Mouse (Mus musculus) thymus, adult 2 months (tissue): ENCODE data around the gene St6galnac5. TPM values are rescaled to one million over a fixed set of nuclear protein-coding genes. Genes with fewer than 3 reads are reported as not detected.
A peak's percentile ranks its signal among the peaks of the same experiment; 100 is the strongest.

ENCODE experiments used
- DNase-seq: peaks from one replicate; pipeline ENCODE4 v3.0.0; 2021
- H3K27ac ChIP-seq: fragments of 200-500 bp; 2 replicates; pipeline ENCODE4 v1.5.1; 2012; ENCODE audit warnings: low read length, control low read depth; ENCODE audit not compliant: control insufficient read depth, insufficient read depth
- H3K27me3 ChIP-seq: fragments of 200-500 bp; 2 replicates; pipeline ENCODE4 v1.6.1; 2012; ENCODE audit warnings: mild to moderate bottlenecking, low read length, moderate library complexity, mixed read lengths; ENCODE audit not compliant: control insufficient read depth, insufficient read depth
- H3K36me3 ChIP-seq: fragments of 200-500 bp; 2 replicates; pipeline ENCODE4 v1.6.1; 2012; ENCODE audit warnings: mild to moderate bottlenecking, low read length, moderate library complexity; ENCODE audit not compliant: control insufficient read depth, insufficient read depth
- H3K4me1 ChIP-seq: fragments of 200-500 bp; replicated peaks from 2 replicates; pipeline ENCODE4 v1.6.1; 2012; ENCODE audit warnings: low read length; ENCODE audit not compliant: control insufficient read depth, insufficient read depth
- H3K4me3 ChIP-seq: fragments of 200-500 bp; 2 replicates; pipeline ENCODE4 v1.5.1; 2012; ENCODE audit warnings: mild to moderate bottlenecking, low read length, control low read depth, moderate library complexity; ENCODE audit not compliant: control insufficient read depth, insufficient read depth
- CTCF ChIP-seq: fragments of 200-500 bp; IDR thresholded peaks from 2 replicates; pipeline ENCODE4 v1.5.1; 2012; ENCODE audit warnings: mild to moderate bottlenecking, control low read depth, low read length, moderate library complexity, borderline replicate concordance; ENCODE audit not compliant: control insufficient read depth, poor library complexity, insufficient read depth; ENCODE audit errors: extremely low read depth
- POLR2A ChIP-seq: fragments of 200-500 bp; IDR thresholded peaks from 2 replicates; pipeline ENCODE4 v1.6.1; 2012; ENCODE audit warnings: mild to moderate bottlenecking, low read length, control low read depth, moderate library complexity; ENCODE audit not compliant: control insufficient read depth, poor library complexity, insufficient read depth; ENCODE audit errors: extremely low read depth
- WGBS: fragments of 180-500 bp; shearing (Covaris S2); methylation state at CpG from one replicate; pipeline ENCODE4 v1.1.7; 2018; 5-methylcytosine and 5-hydroxymethylcytosine counted together
- polyA plus RNA-seq: library from polyadenylated mRNA; depleted of rRNA; stranded (reverse); fragments of >200 nt; gene quantifications from 2 replicates; pipeline ENCODE4 v1.2.3, GENCODE M21; 2012

St6galnac5 gene
- polyA plus RNA-seq, 1 experiment = 0.19 TPM

DNA sequence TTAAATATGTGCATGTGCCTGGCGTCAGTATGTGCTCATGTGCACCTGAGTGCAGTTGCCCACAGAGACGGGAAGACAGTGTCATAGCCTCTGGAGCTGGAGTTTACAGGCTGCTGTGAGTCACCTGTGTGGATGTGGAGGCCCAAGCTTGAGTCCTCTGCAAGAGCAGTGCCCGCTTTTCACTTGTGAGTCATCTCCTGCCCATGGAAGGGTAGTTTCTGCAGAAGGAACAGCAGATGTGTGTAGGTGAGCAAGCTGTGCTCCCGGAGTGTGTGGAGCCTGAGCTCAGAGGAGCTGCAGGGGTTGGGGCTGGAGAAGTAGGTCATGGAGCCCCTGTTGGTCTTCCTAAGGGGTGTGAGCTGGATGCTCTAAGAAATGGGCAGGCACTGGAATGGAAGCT, 10.7 kb downstream of the St6galnac5 start:
- Histone ChIP-seq H3K36me3 (no peaks in the 10 kb centered on the region), H3K27ac (no peak overlapping the region), H3K27me3 (no peaks in the 10 kb centered on the region), H3K4me1 (peaks cover 10% of the 10 kb centered on the region), H3K4me3 (no peak overlapping the region)
- TF ChIP-seq CTCF (no peak), POLR2A (no peak)
- WGBS = 95% methylated on average over 4 of the region's 4 CpGs
- no peak for DNase-seq

DNA sequence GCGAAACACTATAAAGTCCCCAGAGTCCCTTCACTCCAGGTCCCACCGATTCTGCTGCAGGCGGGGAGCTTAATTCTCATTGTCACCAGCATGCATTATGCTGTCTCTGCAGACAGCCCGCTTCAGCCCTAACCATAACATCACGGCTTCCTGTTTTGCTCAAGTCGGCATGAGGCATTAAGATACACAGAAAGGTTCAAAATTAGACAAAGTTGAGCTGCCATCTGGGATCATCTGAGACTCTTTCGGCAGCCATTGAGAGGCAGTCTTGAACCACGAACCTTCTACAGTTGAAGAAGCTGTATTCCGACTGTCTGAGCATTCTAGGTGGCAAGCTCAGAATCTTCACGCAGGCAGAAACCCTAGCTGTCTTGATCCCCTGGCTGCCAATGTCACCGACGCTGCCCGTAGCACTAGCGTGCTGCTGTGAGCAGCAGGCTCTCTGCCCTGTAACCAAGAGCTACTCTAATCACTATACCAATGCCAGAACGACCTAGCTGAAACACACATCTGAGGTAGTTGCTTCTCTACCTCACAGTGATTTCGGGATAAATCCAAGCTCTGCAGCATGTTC, 12.2 kb downstream of the St6galnac5 start:
- H3K27ac ChIP-seq = peak overlapping the region; percentile 62
- H3K4me3 ChIP-seq = 0 out of 2 replicates have a peak overlapping the region, but pooled peaks have one; percentile 13
- no peak for TF ChIP-seq POLR2A
- TF ChIP-seq CTCF = no peak
- peaks cover 10% of the 10 kb centered on the region for H3K4me1 ChIP-seq
- H3K27me3 ChIP-seq = no peaks in the 10 kb centered on the region
- no peaks in the 10 kb centered on the region for H3K36me3 ChIP-seq
- 33% methylated on average over 16 of the region's 16 CpGs for WGBS
- peak; percentile 25 for DNase-seq

DNA sequence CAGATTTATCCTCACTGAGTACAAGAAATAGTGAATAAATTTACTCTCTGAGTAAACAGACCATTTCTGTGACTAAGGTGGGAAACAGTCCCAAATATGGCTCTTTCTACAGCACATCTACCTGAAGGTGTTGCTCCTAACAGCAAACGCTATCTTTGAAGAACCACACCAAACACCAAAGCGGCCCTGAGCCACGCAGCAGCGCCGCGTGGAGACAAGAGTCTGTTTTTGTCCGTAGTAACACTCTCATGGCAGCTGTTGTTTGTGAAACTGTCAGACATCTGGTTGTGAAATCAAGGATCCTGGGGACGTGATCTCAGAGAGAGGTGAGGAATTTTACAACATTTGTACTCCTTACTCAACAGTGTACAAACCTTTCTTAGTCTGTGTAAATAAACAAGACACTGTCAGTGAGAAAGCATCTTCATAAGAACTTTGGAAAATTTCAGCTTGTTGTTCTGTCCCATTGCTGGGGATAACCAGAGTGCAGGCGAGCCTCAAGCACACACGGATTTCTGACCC, 20.1 kb downstream of the St6galnac5 start:
- no peak for DNase-seq
- WGBS = 38% methylated on average over 10 of the region's 10 CpGs
- H3K4me1 ChIP-seq = no peaks in the 10 kb centered on the region; the same call in none of the 2 replicates
- H3K4me3 ChIP-seq = no peak overlapping the region
- no peaks in the 10 kb centered on the region for H3K36me3 ChIP-seq
- no peaks in the 10 kb centered on the region for H3K27me3 ChIP-seq
- no peak for TF ChIP-seq CTCF
- TF ChIP-seq POLR2A = no peak
- H3K27ac ChIP-seq = no peak overlapping the region

DNA sequence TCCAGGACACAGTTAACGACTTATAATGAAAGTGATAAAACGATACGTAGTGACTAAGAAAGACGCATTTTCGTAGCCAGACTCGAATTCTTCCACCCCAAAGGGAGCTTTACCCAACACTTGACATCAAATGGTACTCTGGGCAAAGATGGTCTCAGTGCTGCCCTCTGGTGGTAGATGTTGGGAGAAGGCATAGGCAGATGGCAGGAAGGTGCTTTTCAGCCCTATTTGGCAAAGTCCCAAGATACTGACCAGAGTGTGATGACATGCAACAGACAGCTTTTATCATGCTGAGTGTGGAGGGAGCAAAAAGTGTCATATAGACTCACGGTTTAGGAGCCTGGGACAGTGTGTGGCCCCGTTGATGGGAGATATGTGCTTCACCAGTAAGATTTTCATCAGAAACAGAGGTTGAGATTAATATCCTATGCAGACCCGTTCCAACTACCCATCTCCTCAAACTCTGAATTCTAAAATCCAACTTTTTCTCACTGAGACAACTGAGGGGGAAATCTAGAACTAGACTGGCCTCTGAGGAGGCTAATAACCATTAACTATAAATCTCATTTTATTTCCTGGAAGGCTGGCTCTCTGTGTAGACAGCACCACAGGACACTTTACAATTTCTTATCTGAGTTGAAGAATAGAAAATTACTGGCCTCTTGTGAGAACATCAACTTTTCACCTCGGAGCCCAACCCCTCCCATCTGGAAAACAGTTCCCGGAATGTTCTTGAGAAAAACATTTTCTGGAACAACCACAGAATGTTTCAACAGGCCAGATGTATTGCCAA, 23.5 kb downstream of the St6galnac5 start:
- Histone ChIP-seq H3K4me1 (peaks cover 3% of the 10 kb centered on the region), H3K27ac (no peak overlapping the region), H3K36me3 (no peaks in the 10 kb centered on the region), H3K27me3 (no peaks in the 10 kb centered on the region), H3K4me3 (no peak overlapping the region)
- TF ChIP-seq CTCF (no peak), POLR2A (no peak)
- peak; percentile 75 for DNase-seq
- WGBS = 90% methylated on average over 11 of the region's 11 CpGs

DNA sequence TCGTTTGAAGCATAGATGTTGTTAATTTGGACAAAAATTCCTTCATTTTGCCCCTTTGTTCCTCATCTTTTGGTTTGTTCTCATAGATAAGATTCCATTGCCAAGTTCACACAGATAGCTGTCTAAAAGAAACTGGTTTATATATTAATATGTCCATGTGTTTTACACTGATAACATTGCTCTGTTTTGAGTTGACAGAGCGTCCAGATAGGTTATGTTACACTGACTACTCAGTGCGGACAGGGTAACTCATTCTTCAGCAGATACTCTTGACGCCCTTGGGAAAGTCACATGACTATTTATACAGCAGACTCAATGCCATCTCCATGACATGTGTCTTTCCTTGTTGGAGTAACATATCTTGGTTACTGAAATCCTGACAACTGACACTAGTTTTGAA, 25.3 kb downstream of the St6galnac5 start:
- Histone ChIP-seq H3K36me3 (no peaks in the 10 kb centered on the region), H3K4me3 (no peak overlapping the region), H3K27ac (no peak overlapping the region), H3K27me3 (no peaks in the 10 kb centered on the region), H3K4me1 (peaks cover 11% of the 10 kb centered on the region)
- WGBS = 96% methylated on average over 4 of the region's 4 CpGs
- no peak for DNase-seq
- no peak for TF ChIP-seq CTCF
- TF ChIP-seq POLR2A = no peak

DNA sequence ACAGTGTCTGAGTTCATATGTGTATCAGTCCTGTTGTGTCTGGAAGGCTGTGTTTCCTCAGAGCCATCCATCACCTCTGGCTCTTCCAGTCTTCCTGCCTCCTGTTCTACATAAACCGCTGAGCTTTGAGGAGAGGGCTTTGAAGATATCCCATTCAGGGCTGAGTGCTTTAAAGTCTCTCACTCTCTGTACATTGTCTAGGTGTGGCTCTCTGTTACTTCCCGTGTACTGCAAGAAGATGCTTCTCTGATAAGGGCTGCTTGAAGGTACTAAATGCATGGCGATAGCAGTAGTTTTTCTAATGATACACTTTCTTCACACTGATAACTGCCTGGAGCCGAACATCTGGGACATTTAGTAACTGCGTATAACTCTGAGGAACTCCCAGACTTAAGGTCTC, 26.0 kb downstream of the St6galnac5 start:
- Histone ChIP-seq H3K4me1 (peaks cover 14% of the 10 kb centered on the region), H3K4me3 (no peak overlapping the region), H3K36me3 (no peaks in the 10 kb centered on the region), H3K27me3 (no peaks in the 10 kb centered on the region), H3K27ac (no peak overlapping the region)
- no peak for DNase-seq
- WGBS = 68% methylated on average over 5 of the region's 5 CpGs
- TF ChIP-seq CTCF = no peak
- TF ChIP-seq POLR2A = no peak
